38 mouse cellular contexts compared by ENCODE assay signal in genomic region chr11:88937886-88938285, GRCm38 (mm10). TPM values are rescaled to one million over a fixed set of nuclear protein-coding genes. Genes with fewer than 3 reads are reported as not detected.
DNase-seq lines count a peak whose midpoint lies in the region; ATAC-seq and TF ChIP-seq lines count a peak whose summit lies in the region.
"Had no signal": no experiment of that assay in that cellular context is flagged by ENCODE, and none has a peak within 500 bp of the region (broad histone marks: within the 10 kb centered on the region; RNA-seq: fewer than 3 reads in every experiment).

No protein-coding gene starts in this region.

- DNase-seq in 3T3-L1 (ENCODE audit: low read depth, low spot score) = peak; percentile 64
- DNase-seq in ES-E14 (ENCODE audit: low read depth, low spot score) = no peak
- no peak for DNase-seq in Patski (ENCODE audit: low read depth, low spot score)
- DNase-seq in embryo, embryonic 11 days = no peak
- DNase-seq in gastrocnemius, adult 18-20 months (ENCODE audit: low spot score) = no peak
- DNase-seq in cerebellum, adult 9-10 months = no peak
- DNase-seq in MN1 (ENCODE audit: low spot score) = no peak
- DNase-seq: adrenal gland, postnatal 10 days; adrenal gland, postnatal 36 days; cerebellum, adult 11 months; cerebellum, postnatal 10 days; gastrocnemius, postnatal 25 days; heart, adult 2 months; heart, postnatal 14 days; heart, postnatal 4 days; kidney, adult 2 months had no signal

- peak; percentile 67 for ATAC-seq in Patski
- ATAC-seq: forebrain, embryonic 13.5 days; forebrain, embryonic 16.5 days; intestine, postnatal 0 days had no signal

- H3K27me3 ChIP-seq in Patski = no peaks in the 10 kb centered on the region
- H3K27me3 ChIP-seq: forebrain, embryonic 13.5 days; heart, embryonic 13.5 days; hindbrain, embryonic 12.5 days; hindbrain, embryonic 15.5 days had no signal

- H3K9ac ChIP-seq in ES-E14 (ENCODE audit: insufficient read depth, low read depth, low read length, poor library complexity, severe bottlenecking) = peak overlapping the region; percentile 7; the same call in 1 of the 2 replicates
- H3K9ac ChIP-seq: forebrain, embryonic 13.5 days; heart, embryonic 13.5 days; hindbrain, embryonic 12.5 days; hindbrain, embryonic 15.5 days had no signal

- H3K9me3 ChIP-seq in ES-E14 (ENCODE audit: control insufficient read depth, insufficient read depth, low read depth, low read length) = no peaks in the 10 kb centered on the region
- H3K9me3 ChIP-seq: forebrain, embryonic 10.5 days; forebrain, embryonic 13.5 days; G1E; heart, embryonic 10.5 days; heart, embryonic 13.5 days; hindbrain, embryonic 12.5 days; hindbrain, embryonic 15.5 days had no signal

- TF ChIP-seq POLR2A in embryonic fibroblast, embryonic 13.5 days (IDR thresholded peaks at IDR 0.05; ENCODE audit: low read depth, low read length) = no peak

- CTCF ChIA-PET in Patski (lab: Charles Lee) = interaction anchor here (1.2 kb wide), 1 partner anchor 11 kb away, joined by 3 read pairs; no protein-coding TSS in a partner anchor

- H3K4me3 ChIP-seq in ES-E14 (ENCODE audit: insufficient read depth in 1 of 2, low read depth in 1 of 2, low read length in 2 of 2, poor library complexity in 1 of 2, severe bottlenecking in 1 of 2) = no peak overlapping the region
- no peak overlapping the region for H3K4me3 ChIP-seq in embryonic fibroblast, embryonic 13.5 days (ENCODE audit: insufficient read depth, low read length)
- H3K4me3 ChIP-seq: erythroblast, embryonic 14.5 days; forebrain, embryonic 10.5 days; forebrain, embryonic 13.5 days; heart, adult 2 months; heart, embryonic 10.5 days; heart, embryonic 13.5 days; hindbrain, embryonic 12.5 days; hindbrain, embryonic 15.5 days had no signal

- peak overlapping the region; percentile 72 for H3K27ac ChIP-seq in ES-E14 (ENCODE audit: insufficient read depth, low read depth, low read length, poor library complexity, severe bottlenecking)
- peak overlapping the region; percentile 55 for H3K27ac ChIP-seq in embryonic fibroblast, embryonic 13.5 days (ENCODE audit: insufficient read depth, low read length)
- H3K27ac ChIP-seq: forebrain, embryonic 10.5 days; forebrain, embryonic 13.5 days; heart, adult 2 months; heart, embryonic 10.5 days; heart, embryonic 13.5 days; hindbrain, embryonic 12.5 days; hindbrain, embryonic 15.5 days; kidney, postnatal 0 days had no signal

- peaks cover 49% of the 10 kb centered on the region for H3K36me3 ChIP-seq in ES-E14 (ENCODE audit: control insufficient read depth, insufficient read depth, low read length, poor library complexity, severe bottlenecking)
- H3K36me3 ChIP-seq: G1E had no signal

- POLR2A ChIA-PET in Patski (lab: Charles Lee) = no interaction called here

- TF ChIP-seq CTCF in Patski (IDR thresholded peaks at IDR 0.05) = no peak
- TF ChIP-seq CTCF in embryonic fibroblast, embryonic 13.5 days (IDR thresholded peaks at IDR 0.05; ENCODE audit: borderline replicate concordance, insufficient read depth, low read length) = no peak

- peaks cover 7 to 28% of the 10 kb centered on the region in 2 experiments for H3K4me1 ChIP-seq in ES-E14 (ENCODE audit: control insufficient read depth in 2 of 2, insufficient read depth in 2 of 2, low read length in 2 of 2, poor library complexity in 1 of 2)
- H3K4me1 ChIP-seq in embryonic fibroblast, embryonic 13.5 days (ENCODE audit: control insufficient read depth, insufficient read depth, low read length) = no peaks in the 10 kb centered on the region
- H3K4me1 ChIP-seq: forebrain, embryonic 10.5 days; forebrain, embryonic 13.5 days; heart, embryonic 10.5 days; heart, embryonic 13.5 days; hindbrain, embryonic 12.5 days; hindbrain, embryonic 15.5 days had no signal

- in situ Hi-C loops in ES-E14 (cut with MboI; ENCODE audit: low sequenced_read_pairs in 2 of 2, unreplicated experiment in 2 of 2) (no loop called here), Patski (cut with MboI; ENCODE audit: low pct_unique_long_range_greater_than_20kb) (no loop called here)

TF ChIP-seq in ES-E14, 5 proteins besides CTCF, POLR2A, EP300 and RAD21:
- TF ChIP-seq HCFC1 (IDR thresholded peaks at IDR 0.05; ENCODE audit: borderline replicate concordance, insufficient read depth, low read length) (no peak), MAFK (IDR thresholded peaks at IDR 0.05; ENCODE audit: insufficient read depth, low read depth, low read length) (peak; percentile 72; the same call in 1 of the 2 replicates)
TF ChIP-seq in ES-E14: peak in this region for 1.

RNA-seq across cellular contexts. Expression of gene Scpep1, which starts 17.4 kb away (rescaled TPM):
- total RNA-seq in ES-E14 (2012; rRNA removed) = 140 and 208 TPM in 2 replicates
- polyA plus RNA-seq in Patski (2021) = 202 TPM
- 380 and 384 TPM in 2 replicates for polyA plus RNA-seq in embryonic fibroblast, embryonic 13.5 days (2011; ENCODE audit: insufficient read length, low read depth, missing spikeins)
- 1 to 10 TPM; 5.9 to 8.8 TPM for total RNA-seq in gastrocnemius, adult 18-20 months (2021)

RNA-seq across cellular contexts. Expression of gene Elobl, which starts 28.8 kb away (rescaled TPM):
- total RNA-seq in ES-E14 (2012; rRNA removed) = 0.95 and 1.6 TPM in 2 replicates
- 1.4 TPM for polyA plus RNA-seq in Patski (2021)
- polyA plus RNA-seq in embryonic fibroblast, embryonic 13.5 days (2011; ENCODE audit: insufficient read length, low read depth, missing spikeins) = 1.4 TPM in 1 of 2 replicates, not detected in the other
- total RNA-seq in gastrocnemius, adult 18-20 months (2021) = not detected
- total RNA-seq: adrenal gland, adult 18-20 months; adrenal gland, postnatal 10 days; adrenal gland, postnatal 36 days; G1E; gastrocnemius, adult 8-10 months; gastrocnemius, postnatal 25 days; granulocyte monocyte progenitor cell, adult 5-6 weeks; heart, adult 2 months; heart, postnatal 14 days; heart, postnatal 4 days had no signal
- polyA plus RNA-seq: cerebellum, adult 2 months; cortical plate, adult 2 months; embryonic facial prominence, embryonic 11.5 days; embryonic facial prominence, embryonic 14.5 days; erythroblast, embryonic 14.5 days; forebrain, embryonic 10.5 days; forebrain, embryonic 13.5 days; forebrain, embryonic 16.5 days; G1E; heart, adult 2 months; heart, embryonic 10.5 days; heart, embryonic 13.5 days; heart, embryonic 16.5 days; hindbrain, embryonic 12.5 days; hindbrain, embryonic 15.5 days; intestine, embryonic 14.5 days; intestine, postnatal 0 days; kidney, embryonic 14.5 days; kidney, postnatal 0 days had no signal

RNA-seq across cellular contexts. Expression of gene Coil, which starts 32.2 kb away (rescaled TPM):
- 28.8 and 37.8 TPM in 2 replicates for total RNA-seq in ES-E14 (2012; rRNA removed)
- polyA plus RNA-seq in Patski (2021) = 9.7 TPM
- 8.5 and 8.9 TPM in 2 replicates for polyA plus RNA-seq in embryonic fibroblast, embryonic 13.5 days (2011; ENCODE audit: insufficient read length, low read depth, missing spikeins)
- 1 to 10 TPM; 4.1 to 4.5 TPM for total RNA-seq in gastrocnemius, adult 18-20 months (2021)

Comparison
In these comparisons a context has a peak if more than half of its experiments do, and no peak if none do; other contexts are left out.
1. RNA of gene Scpep1, which starts 17.4 kb away (total RNA-seq): 140 to 208 TPM in ES-E14; 5.9 to 8.8 TPM in gastrocnemius, adult 18-20 months; every median in the first group is over 10 times any median in the second.